Mouse (Mus musculus) cerebellum, adult 9-10 months (tissue): Measurements from ENCODE around the gene Plcg2.

Source experiments
- DNase-seq: peaks from one replicate; pipeline ENCODE4 v3.0.0; 2022

Plcg2 gene

DNA sequence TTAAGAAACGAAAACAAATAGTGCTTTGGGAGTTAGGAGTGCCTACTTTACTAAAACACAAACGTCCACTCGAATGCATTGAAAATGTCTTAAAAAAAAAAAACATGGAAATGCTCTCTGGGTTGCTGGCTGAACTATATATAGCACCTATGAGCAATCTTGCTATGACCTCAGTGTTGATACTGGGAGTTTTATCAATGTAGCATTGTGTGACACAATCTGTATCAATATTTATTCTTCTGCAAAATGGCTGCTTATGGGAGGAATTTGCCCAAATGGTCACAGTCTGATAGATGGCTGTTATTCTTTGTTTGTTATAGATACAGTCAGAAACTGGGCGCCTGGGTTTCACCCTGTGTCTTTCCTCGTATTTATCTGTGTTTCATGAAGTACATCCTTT is 147.4 kb downstream of the Plcg2 start:
- DNase-seq, result no peak

DNA sequence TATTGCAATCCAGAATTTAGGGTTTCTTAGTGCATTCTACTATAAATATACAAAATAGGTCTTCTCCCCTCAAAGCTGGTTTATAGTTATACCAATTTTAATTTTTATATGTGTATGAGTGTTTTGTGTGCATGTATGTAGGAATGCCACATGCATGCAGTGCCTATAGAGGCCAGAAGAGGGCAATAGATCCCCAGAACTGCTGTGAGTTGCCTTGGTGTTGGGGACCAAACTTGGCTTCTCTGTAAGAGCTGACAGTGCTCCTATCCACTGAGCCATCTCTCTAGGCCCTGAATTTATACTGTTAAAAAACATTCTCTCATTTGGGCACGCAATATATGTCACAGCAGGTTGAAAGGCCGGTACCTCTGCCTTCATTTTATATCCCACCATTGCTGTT is 147.9 kb downstream of the Plcg2 start:
- peak; percentile 6 for DNase-seq

DNA sequence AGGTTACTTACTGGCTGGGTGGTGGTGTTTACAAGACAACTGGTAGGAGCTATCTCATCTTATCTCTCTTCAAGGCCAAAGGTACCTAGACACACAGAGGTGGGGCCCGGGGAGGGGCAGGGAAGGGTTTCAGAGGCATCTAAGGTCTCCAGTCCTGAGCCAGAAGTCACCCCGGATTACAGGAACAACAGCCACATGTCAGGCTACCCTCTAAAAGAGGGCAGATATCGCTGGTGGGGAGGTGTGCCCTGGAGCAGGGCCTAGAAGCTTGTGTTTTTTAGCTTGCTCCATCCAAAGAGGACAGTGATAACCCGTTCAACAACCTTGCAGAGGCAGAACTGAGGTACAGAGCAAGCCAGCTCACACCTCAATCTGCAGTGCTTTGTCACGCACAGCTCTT is 148.3 kb downstream of the Plcg2 start:
- no peak for DNase-seq

DNA sequence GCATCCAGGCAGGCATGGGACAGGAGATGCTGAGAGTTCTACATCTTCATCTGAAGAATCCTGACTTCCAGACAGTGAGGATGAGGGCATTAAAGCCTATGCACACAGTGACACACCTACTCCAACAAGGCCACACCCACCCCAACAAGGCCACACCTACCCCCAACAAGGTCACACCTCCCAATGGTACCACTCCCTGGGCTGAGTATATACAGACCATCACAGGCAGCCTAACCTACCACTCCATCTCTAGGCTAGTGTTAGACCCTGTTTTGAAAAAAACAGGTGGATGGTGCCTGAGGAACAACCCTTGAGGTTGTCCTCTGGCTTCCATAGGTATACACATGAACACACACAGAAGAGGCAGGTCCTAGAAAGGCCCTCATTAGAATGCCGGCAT is 154.2 kb downstream of the Plcg2 start:
- DNase-seq, result no peak

DNA sequence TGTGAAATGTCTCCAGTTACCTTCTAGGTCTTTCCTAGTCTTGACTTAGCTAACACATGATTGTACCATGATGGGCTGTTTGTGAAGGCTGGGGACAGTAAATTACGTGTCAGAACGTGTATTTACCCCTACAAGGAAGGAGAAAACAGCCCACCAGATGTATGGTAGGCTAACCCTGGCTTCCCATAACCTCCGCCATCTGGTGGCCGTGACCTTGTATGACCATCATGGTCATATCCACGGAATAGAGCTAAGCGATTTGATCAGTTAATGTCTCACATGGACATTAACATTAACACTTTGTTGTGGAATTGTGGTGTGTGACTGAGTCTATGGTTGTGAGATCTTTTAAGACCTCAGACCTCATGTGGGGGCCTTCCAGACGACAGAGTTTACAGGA is 160.9 kb downstream of the Plcg2 start:
- DNase-seq, result no peak

DNA sequence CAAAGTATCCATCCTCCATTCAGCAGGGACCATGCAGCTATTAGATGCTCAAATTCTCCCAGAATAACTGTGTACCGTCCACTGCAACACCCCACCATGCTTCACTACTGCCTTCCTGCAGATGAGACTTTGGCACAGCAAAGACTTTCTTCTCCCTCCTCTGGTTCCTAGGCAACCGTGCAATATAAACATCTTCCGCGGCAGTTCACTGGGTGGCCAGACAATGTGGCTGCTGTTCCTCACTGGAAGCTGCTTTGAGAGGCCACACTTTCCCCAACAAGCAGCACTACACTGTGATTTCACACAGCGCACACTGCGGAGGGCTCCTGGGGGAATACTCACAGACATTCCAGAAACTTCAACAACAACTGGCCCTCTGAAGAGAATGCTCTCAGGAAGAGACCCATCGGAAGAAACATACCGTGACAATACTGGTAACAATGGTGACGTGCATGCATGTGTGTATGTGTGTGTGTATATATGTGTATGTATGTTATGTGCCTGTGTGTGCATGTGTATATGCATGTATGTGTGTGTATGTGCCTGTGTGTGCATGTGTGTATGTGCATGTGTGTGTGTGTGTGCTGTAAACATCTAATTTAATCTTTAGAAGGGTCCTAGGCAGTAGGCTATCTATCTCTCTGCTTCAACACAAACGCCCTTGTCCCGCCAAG is 162.4 kb downstream of the Plcg2 start:
- DNase-seq, result no peak

DNA sequence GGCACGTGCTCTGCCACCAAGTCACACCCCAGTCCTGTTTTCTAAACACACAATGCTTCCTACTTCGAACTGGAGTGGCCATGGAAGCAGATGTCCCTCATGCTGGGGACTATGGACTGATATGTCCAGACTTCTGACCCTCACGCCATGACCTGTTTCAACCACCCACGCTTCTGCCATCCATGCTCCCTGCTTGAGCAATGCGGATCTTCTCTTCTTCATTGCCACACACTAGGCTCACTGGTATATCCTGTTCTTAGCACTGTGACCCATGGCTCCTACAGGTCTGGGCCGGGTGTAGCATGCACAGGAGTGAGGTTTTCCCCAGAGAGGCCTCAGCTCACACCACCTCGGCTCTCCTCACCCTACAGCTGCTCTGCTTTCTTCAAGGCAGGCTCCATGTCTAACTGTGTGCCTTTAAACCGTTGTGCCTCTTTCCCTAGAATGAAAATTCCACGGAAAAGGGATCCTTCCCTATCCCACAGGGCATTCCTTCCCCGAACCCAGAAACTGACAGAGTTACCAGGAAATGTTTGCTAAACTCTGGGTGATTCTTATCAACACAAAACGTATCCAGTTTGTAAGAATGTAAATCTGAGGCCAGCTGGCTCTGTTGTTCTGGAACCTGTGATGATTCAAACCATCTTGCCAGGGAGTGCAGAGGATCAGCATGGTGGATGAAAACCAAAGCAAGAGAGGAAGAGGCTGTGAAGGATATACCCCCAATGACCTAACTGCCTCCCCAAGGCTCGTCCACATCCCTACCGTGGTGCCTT is 169.4 kb downstream of the Plcg2 start:
- DNase-seq, result no peak

DNA sequence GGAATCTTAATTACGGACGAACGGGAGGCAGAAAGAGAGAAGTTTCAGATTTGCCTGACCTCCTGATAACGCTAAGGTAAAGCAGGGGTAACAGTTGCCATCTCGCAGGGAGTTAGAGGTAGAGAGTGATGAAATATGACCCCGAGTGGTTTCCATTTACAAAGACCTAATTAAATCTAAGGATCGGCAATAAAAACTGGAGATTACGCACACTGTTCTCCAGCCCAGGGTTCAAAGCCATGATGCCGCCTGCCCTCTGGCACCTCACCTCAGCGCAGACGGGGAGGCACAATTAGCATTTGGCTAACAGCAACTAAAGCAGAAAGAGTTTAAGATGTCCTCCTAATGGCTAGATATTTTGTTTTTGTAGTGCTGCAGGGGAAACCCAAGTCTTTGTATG is 172.4 kb downstream of the Plcg2 start:
- no peak for DNase-seq

DNA sequence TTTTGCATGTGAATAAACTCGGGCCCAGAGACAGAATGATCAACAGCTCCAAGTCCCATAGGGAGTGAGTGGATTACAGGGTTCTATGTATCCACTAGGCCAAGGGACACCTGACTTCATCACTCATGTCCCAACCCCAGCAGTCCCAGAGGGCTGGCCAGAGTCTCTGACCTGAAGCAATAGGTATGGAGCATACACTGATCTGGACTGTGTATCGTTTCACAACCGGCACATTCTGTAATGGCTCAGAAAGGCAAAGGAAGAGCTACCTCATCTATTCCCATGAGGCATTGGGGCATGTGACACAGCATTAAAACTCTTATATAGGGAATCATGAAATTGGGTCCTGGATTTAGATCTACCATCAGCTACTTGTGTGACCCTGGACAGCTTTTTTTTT is 174.5 kb downstream of the Plcg2 start:
- DNase-seq, result no peak

DNA sequence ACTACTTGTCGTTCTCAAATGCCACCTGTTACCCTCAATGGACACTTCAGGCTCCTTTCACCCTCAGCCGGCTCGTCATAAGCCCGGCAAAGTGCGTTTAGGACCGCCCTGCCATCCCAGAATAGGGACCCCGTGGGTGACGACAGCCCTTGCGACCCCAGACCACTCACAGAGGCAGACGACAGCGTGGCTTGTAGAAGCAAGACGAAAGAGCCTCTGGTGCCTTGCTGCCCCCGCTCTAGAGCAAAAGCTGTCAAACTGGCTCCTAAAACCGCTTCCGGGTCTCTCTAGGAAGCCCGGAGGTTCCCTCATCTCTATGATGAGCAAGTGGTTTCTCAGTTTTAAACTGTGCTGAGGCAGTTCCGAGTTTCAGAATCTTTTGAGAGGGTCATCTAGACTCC is 175.3 kb downstream of the Plcg2 start, which contains the start of gene Sdr42e1:
Sdr42e1 (minus strand) TSS at position 260 of the 401 bp plus-strand sequence.
- no peak for DNase-seq

DNA sequence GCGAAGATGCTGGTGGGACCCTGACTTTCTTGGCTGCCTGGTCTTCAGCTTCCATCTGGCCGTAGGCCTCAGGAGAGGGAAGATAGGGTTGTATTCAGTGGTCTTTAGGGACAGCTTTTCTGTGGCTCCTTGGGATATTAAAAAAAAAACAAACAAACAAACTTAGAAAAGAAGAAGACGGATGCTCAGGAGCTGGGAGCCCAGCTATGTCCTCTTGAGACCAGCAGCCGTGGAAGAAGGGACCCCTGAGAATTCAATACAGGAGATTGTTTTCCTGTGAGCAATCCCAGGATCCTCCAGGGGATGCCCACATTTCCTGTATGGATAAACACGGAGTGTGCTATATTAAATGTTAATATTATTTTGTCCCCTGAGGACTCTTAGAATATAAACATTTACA is 177.1 kb downstream of the Plcg2 start:
- no peak for DNase-seq

DNA sequence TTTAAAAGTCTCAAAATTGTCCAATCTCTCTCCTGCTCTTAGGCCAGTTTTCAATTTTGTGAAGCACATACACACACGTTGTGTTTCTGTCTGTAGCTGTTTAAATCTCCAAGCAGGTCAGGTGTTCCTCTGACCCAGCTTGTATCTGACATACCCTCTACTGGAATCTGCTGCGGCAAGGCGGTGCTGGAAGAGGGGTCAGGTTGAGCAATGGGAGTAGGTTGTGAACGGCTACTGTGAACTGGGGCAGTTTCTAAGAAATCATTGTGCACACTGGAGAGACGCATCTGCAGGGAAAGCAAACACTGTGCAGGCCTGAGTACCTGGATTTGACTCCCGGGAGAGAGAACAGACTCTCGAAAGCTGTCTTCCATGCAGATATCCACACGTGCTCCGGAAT is 178.4 kb downstream of the Plcg2 start:
- no peak for DNase-seq

DNA sequence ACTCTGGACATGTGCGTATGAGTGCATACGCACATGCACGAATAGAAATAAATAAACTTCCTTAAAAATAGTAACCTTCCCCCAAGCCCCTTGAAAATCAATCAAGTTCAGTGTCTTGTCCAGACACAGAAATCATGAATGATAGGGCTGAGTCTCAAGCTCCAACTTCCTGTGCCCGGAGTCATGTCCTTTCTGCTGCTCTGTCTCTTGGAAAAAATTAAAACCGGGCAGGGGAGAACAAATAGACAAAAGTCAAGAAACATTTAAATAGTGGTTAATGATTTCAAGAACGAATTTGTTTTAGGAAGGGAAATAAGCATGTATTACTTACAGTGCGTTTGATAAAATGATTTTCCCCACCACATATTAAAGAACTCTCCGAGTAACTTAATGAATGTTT is 178.9 kb downstream of the Plcg2 start:
- DNase-seq, result no peak

DNA sequence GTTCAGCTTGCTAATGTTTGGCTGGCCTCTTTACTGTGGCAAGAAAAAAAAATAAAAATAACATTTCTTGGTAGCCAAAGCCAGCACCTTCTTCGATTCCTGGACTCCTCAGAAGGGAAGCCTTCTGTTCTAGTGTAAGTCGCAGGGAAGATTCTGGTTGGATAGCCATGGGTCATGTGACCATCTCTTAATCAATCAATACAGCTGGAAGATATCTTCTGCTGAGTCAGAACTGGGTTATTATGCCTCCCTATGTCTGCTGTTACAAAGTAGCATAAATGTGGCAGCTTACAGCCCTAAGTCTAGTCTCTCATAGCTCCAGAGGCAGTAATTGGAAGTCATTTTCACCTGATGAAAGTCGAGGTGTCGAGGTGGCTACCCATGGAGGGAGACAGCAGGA is 180.6 kb downstream of the Plcg2 start:
- no peak for DNase-seq

DNA sequence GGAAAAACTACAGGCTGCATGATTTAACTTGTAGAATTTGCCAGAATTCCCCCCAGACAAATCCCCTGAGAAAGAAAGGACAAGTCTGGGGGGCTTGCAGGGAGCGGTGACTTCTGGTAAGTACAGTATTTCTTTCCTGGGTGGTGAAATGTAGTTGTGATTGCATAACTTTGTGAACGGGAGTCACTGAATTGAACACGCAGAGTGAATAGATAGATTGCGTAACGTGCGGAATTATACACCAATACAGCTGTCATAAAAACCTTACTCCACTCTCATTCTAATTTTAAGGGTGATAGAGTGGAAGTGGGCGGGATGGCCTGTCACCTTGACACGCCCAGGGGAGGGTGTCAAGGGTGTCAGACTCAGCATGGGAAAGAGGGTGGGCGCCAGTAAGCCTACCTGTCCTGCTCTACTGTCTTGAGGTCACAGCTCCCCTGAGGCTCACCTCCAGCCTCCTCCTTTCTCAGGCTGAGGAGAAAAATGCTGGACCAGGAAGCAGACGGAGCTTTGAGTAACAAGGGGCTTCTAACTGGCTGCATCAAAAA is 185.9 kb downstream of the Plcg2 start:
- DNase-seq, result no peak

DNA sequence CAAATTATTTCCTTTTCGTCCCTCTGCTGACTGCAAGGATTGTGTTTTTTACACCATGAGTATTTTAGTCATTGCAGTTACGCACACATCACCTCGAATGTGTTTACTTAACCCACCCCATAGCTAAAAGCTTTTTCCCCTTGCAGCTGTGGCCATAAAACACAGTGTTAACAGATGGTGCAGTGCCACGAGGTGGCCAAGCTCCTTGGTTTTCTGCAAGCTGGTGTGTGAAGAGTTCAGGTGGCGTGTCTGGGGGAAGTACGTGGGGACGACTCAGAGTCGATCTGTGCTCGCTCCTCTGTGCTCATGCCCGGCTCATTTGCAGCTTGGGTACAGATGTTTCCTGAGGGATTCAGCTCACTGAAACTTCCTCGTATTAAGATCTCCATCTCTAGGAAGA is 186.4 kb downstream of the Plcg2 start:
- DNase-seq, result no peak
